Mouse (Mus musculus) embryonic facial prominence, embryonic 15.5 days (tissue): ENCODE measurements at regions not wholly inside any gene's neighbourhood (a gene's known extent, or its start where the extent isn't known, plus 50 kb on each side); places are given as distances from the start of the nearest gene placed in this dataset.

Experiments
- ATAC-seq: fragments of 200-750 bp; cut with Nextera tagmentation; 2 replicates; pipeline ENCODE4 v1.8.0; 2017; ENCODE audit warnings: low read depth, moderate TSS enrichment; ENCODE audit not compliant: insufficient number of reproducible peaks, low FRiP score, low TSS enrichment
- H3K27ac ChIP-seq: fragments of 300-500 bp; sonication (generic); replicated peaks from 2 replicates; pipeline ENCODE4 v1.5.1; 2015; ENCODE audit warnings: mild to moderate bottlenecking, inconsistent platforms
- H3K27me3 ChIP-seq: fragments of 300-500 bp; sonication (generic); 2 replicates; pipeline ENCODE4 v1.6.1; 2015; ENCODE audit warnings: inconsistent platforms
- H3K36me3 ChIP-seq: fragments of 300-500 bp; sonication (generic); 2 replicates; pipeline ENCODE4 v1.6.1; 2015; ENCODE audit warnings: mild to moderate bottlenecking, inconsistent platforms
- H3K4me1 ChIP-seq: fragments of 300-500 bp; sonication (generic); 2 replicates; pipeline ENCODE4 v1.6.1; 2015; ENCODE audit warnings: inconsistent platforms
- H3K4me2 ChIP-seq: fragments of 300-500 bp; sonication (generic); replicated peaks from 2 replicates; pipeline ENCODE4 v1.6.1; 2015; ENCODE audit warnings: mild to moderate bottlenecking, inconsistent platforms
- H3K4me3 ChIP-seq: fragments of 300-500 bp; sonication (generic); replicated peaks from 2 replicates; pipeline ENCODE4 v1.5.1; 2015; ENCODE audit warnings: mild to moderate bottlenecking, inconsistent platforms
- H3K9ac ChIP-seq: fragments of 300-500 bp; sonication (generic); 2 replicates; pipeline ENCODE4 v1.6.1; 2015; ENCODE audit warnings: inconsistent platforms
- H3K9me3 ChIP-seq: fragments of 300-500 bp; sonication (generic); replicated peaks from 2 replicates; pipeline ENCODE4 v1.6.1; 2016; ENCODE audit warnings: inconsistent platforms
- WGBS: fragments of 180-500 bp; shearing (Covaris S2); methylation state at CpG from one replicate; pipeline ENCODE4 v1.1.7; 2015; 5-methylcytosine and 5-hydroxymethylcytosine counted together

DNA sequence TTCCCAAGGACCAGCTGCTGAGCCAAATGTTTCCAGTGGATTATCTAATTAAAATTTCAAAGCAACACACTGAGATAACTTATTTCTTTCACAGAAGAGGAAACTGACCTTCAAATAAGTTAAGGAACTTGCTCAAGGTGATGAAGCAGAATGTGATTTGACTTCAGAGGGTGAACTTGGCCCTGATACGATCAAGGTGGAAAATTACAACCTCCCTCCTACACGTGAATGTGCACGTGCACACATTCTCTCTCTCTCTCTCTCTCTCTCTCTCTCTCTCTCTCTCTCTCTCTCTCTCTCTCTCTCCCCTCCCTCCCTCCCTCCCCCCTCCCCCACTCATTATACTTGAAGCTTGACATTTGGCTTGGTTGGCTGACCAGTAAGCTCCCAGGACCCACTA is 131.8 kb upstream of the Cxcr4 start:
- no peaks in the 10 kb centered on the region for H3K27me3 ChIP-seq
- no peaks in the 10 kb centered on the region for H3K4me1 ChIP-seq
- H3K4me3 ChIP-seq: no peak overlapping the region
- no peak overlapping the region for H3K4me2 ChIP-seq
- H3K36me3 ChIP-seq: no peaks in the 10 kb centered on the region
- ATAC-seq: no peak
- H3K9ac ChIP-seq: no peak overlapping the region
- WGBS: 44% methylated on average over 3 of the region's 3 CpGs
- H3K27ac ChIP-seq: no peak overlapping the region
- H3K9me3 ChIP-seq: no peaks in the 10 kb centered on the region

DNA sequence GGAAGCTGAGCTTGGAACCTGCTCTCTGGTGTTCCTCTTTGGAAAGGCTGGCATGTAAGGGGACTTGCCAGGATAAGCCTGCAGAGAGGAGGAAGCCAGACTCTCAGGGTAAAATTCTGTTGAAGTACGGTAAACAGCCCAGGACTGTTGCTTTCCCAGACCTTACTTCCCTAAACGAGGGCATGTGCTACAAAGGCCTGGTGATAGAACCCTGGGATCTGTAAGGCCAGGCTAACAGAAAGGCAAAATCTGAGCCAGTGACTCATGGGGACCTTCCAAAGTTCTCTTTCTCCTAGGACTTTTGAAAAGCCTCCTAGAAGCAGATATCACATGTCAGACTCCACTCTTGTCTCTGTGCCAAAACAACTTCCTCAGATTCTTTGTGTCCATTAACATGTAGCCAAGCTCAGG is 130.0 kb upstream of the Cxcr4 start:
- H3K4me1 ChIP-seq: no peaks in the 10 kb centered on the region
- no peaks in the 10 kb centered on the region for H3K9me3 ChIP-seq
- H3K27me3 ChIP-seq: no peaks in the 10 kb centered on the region
- H3K36me3 ChIP-seq: no peaks in the 10 kb centered on the region
- 48% methylated on average over 2 of the region's 2 CpGs for WGBS
- no peak for ATAC-seq
- no peak overlapping the region for H3K9ac ChIP-seq
- no peak overlapping the region for H3K4me3 ChIP-seq
- H3K4me2 ChIP-seq: no peak overlapping the region
- H3K27ac ChIP-seq: no peak overlapping the region

DNA sequence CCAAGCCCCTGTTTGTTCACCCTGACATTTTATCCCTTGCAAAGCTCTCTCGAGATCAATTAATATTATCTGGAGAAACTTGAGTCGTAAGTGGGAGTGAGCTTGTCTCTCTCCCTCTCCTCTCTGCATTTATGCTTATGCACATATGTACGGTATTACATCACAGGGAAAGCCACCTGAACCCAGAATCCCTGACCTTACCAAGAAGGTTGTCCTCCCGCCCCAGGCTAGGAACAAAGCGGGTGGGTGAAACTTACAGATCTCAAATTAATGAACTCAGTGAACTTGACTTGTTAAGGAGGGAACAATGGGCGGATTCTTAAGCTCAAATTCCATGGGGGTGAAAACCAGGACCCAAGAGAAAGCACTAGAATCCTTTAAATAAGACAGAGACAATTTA is 122.8 kb upstream of the Cxcr4 start:
- ATAC-seq: no peak

DNA sequence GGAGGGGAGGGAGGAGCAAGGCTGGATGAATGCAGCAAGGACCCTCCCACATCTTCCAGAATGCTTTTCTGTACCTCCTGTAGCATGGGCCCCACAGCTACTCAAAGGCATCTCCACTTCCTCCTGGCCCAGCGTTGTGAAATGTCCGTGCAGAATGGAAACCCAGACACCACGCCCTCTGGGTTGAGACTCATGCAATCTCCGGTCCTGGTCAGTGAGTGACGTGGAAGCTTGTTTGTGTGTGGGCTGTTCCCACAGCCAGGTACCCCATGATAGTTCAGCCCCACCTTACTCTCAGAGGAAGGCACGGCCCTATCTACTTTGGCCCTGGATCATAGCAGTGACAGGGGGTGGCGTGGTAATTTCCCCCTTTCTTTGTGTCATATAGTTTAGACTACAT is 120.8 kb upstream of the Cxcr4 start:
- no peak overlapping the region for H3K4me2 ChIP-seq
- ATAC-seq: no peak
- no peaks in the 10 kb centered on the region for H3K27me3 ChIP-seq
- H3K36me3 ChIP-seq: no peaks in the 10 kb centered on the region
- no peak overlapping the region for H3K4me3 ChIP-seq
- H3K4me1 ChIP-seq: peaks cover 7% of the 10 kb centered on the region; the same call in 1 of the 2 replicates
- no peak overlapping the region for H3K27ac ChIP-seq
- H3K9ac ChIP-seq: no peak overlapping the region
- no peaks in the 10 kb centered on the region for H3K9me3 ChIP-seq
- 52% methylated on average over 7 of the region's 7 CpGs for WGBS

More for the DNA sequence above, 122.8 kb upstream of the Cxcr4 start:
- no peak overlapping the region for H3K4me2 ChIP-seq
- no peaks in the 10 kb centered on the region for H3K36me3 ChIP-seq
- H3K4me1 ChIP-seq: peaks cover 7% of the 10 kb centered on the region; the same call in 1 of the 2 replicates
- H3K9ac ChIP-seq: no peak overlapping the region
- H3K27me3 ChIP-seq: no peaks in the 10 kb centered on the region
- no peak overlapping the region for H3K4me3 ChIP-seq
- WGBS: 43% methylated on average over 6 of the region's 6 CpGs
- no peaks in the 10 kb centered on the region for H3K9me3 ChIP-seq
- no peak overlapping the region for H3K27ac ChIP-seq

DNA sequence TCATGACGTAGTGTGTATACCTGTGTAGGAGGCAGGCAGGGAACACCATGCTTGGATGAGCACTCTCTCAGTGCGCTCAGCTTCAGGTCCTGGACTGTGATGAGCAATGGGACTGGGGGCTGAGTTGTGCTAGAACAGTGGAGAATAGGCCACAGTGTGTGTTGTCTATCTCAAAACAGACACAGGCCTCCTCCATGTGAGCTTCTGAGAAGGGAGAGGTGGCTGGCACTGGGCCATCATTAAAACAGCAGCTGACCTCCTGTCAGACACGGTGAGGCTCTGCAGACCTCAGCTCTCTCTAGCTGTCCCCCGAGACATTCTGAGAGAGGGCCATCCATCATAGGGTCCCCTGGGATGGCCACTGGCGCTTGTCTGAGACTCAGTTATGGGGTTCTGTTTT is 119.0 kb upstream of the Cxcr4 start:
- no peak overlapping the region for H3K9ac ChIP-seq
- H3K36me3 ChIP-seq: no peaks in the 10 kb centered on the region
- H3K4me1 ChIP-seq: peaks cover 7% of the 10 kb centered on the region; the same call in 1 of the 2 replicates
- WGBS: 85% methylated on average over 5 of the region's 5 CpGs
- no peaks in the 10 kb centered on the region for H3K9me3 ChIP-seq
- H3K4me2 ChIP-seq: no peak overlapping the region
- no peaks in the 10 kb centered on the region for H3K27me3 ChIP-seq
- no peak overlapping the region for H3K27ac ChIP-seq
- no peak for ATAC-seq
- H3K4me3 ChIP-seq: no peak overlapping the region

DNA sequence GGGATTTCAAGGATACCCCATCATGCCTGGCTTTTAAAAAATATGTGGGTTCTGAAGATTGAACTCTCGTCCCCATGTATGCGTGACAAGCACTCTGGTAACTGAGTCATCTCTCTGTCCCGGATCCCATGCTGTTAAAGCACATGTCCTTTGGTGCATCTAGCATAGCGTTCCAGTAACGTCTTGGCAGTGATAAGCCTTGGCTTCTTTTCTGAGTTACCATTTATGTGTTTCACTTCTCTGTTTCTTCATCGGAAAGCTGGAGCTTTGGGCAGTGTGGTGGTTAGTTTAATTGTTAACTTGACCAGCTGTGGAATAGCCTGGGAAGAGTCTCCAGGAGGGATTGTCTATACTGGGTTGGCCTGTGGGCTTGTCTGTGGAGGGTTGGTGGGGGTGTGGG is 115.7 kb upstream of the Cxcr4 start:
- peaks cover 4% of the 10 kb centered on the region; the same call in 1 of the 2 replicates for H3K4me1 ChIP-seq
- H3K9me3 ChIP-seq: no peaks in the 10 kb centered on the region
- no peak overlapping the region for H3K9ac ChIP-seq
- H3K27ac ChIP-seq: no peak overlapping the region
- no peaks in the 10 kb centered on the region for H3K27me3 ChIP-seq
- H3K4me2 ChIP-seq: no peak overlapping the region
- H3K36me3 ChIP-seq: no peaks in the 10 kb centered on the region
- ATAC-seq: no peak
- WGBS: 90% methylated on average over 6 of the region's 6 CpGs
- no peak overlapping the region for H3K4me3 ChIP-seq

DNA sequence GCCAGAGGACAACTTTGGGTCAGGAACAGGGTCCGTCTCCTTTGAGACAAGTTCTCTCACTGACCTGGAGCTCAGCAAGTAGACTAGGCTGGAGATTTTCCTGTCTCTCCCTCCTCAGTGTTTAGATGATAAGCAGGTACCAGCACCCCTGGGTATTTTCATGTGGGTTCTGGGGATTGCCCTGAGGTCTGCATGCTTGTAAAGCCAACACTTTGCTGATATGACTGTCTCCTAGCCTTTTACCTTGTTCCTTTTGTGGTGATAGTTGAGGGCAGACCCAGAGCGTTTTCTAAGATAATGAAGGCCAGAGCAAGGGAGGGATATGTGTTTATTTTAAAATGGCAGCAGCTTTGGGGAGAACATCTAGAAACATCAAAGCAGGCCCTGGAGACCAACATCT is 114.1 kb upstream of the Cxcr4 start:
- ATAC-seq: no peak

DNA sequence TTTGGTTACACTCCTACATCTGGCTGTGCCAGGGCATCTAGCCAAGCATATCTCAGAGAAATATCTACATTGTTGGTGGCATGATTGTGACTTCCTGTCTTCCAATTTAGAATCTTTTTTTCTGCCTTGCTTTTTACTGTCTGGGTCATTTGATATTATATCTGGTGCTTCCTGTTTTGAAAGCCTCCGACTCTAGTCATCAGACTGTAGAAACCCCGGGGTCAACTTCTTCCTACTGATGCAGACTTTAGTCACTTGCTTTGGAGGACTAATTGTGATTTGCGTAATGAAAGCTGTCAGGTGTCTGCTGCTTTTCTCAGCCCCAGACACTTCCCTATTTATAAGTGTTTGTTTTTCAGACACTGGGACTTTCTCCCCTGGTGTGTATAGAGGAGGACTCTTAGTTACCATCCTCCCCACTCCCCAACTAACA is 113.0 kb upstream of the Cxcr4 start:
- Histone ChIP-seq H3K4me3 (no peak overlapping the region), H3K4me1 (no peaks in the 10 kb centered on the region), H3K36me3 (no peaks in the 10 kb centered on the region), H3K9ac (no peak overlapping the region), H3K4me2 (no peak overlapping the region), H3K27me3 (no peaks in the 10 kb centered on the region), H3K9me3 (no peaks in the 10 kb centered on the region), H3K27ac (no peak overlapping the region)
- WGBS: 71% methylated on average over 3 of the region's 3 CpGs
- no peak for ATAC-seq

More for the DNA sequence above, 114.1 kb upstream of the Cxcr4 start:
- Histone ChIP-seq H3K27me3 (no peaks in the 10 kb centered on the region), H3K9me3 (no peaks in the 10 kb centered on the region), H3K9ac (no peak overlapping the region), H3K27ac (no peak overlapping the region), H3K36me3 (no peaks in the 10 kb centered on the region), H3K4me2 (no peak overlapping the region), H3K4me3 (no peak overlapping the region), H3K4me1 (no peaks in the 10 kb centered on the region)
- 74% methylated on average over 2 of the region's 2 CpGs for WGBS

DNA sequence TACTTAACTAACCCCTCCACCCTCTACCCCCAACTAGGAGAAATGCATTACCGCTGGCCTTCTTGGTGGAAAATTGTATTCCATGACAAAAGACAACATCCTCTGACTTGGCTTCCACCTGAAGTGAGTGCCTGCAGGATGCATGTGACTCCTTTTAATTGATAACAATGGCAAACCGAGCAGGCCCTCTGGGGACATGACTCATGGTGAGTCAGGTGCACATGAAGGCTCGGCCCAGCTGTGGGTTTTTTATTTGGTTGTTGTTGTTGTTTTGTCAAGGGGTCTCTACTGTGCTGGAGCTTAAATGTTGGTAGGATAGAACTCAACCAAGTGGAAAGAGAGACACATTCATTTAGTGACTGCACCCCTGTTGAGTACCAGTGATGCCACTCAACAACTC is 109.2 kb upstream of the Cxcr4 start:
- H3K4me3 ChIP-seq: no peak overlapping the region
- ATAC-seq: no peak
- no peak overlapping the region for H3K9ac ChIP-seq
- no peak overlapping the region for H3K27ac ChIP-seq
- H3K4me2 ChIP-seq: no peak overlapping the region
- 54% methylated on average over 3 of the region's 3 CpGs for WGBS
- no peaks in the 10 kb centered on the region for H3K27me3 ChIP-seq
- H3K9me3 ChIP-seq: no peaks in the 10 kb centered on the region
- no peaks in the 10 kb centered on the region for H3K36me3 ChIP-seq
- H3K4me1 ChIP-seq: no peaks in the 10 kb centered on the region

DNA sequence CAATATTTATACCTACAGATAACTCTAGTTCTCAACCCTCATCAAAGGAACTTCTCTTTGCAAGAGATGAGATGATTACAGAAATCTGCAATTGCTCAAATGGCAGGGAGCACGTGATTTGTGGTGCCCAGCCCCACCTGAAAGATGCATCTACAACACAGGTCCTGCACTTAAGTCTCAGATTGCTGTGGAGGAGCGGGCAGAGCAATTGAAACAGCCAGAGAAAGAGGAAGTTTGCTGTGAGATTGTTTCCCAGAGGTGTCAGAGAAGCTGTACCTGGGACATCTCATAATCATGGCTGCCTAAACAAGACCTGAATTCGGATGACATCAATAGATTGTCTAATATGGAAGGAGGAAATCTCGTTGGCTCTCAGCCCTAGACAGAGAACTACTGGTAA is 105.9 kb upstream of the Cxcr4 start:
- no peak for ATAC-seq
- 80% methylated on average over 4 of the region's 4 CpGs for WGBS
- Histone ChIP-seq H3K36me3 (no peaks in the 10 kb centered on the region), H3K9me3 (no peaks in the 10 kb centered on the region), H3K4me3 (no peak overlapping the region), H3K4me2 (no peak overlapping the region), H3K4me1 (no peaks in the 10 kb centered on the region), H3K27me3 (no peaks in the 10 kb centered on the region), H3K27ac (no peak overlapping the region), H3K9ac (no peak overlapping the region)

DNA sequence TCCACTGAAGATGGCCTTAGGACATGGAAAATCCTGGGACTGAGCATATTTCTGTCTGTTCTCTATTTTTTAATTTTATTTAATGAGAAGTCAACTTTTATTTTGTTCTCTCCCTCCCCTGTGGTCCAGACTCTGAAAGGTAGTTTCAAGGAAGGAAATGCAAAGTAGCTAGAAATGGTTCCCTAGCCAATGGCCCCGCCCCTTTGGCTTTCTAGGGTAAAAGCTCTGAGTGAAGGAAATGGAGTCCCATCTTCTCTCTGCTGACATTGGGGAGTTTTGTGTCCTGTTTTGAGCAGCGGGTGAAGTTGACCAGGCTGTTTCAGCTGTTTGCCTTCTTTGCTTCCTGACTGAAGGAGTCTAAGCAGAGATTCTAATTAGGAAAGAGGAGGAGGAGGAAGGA is 103.8 kb upstream of the Cxcr4 start:
- WGBS: 75% methylated on average over 2 of the region's 2 CpGs
- no peaks in the 10 kb centered on the region for H3K27me3 ChIP-seq
- H3K4me2 ChIP-seq: no peak overlapping the region
- no peaks in the 10 kb centered on the region for H3K36me3 ChIP-seq
- H3K4me1 ChIP-seq: no peaks in the 10 kb centered on the region
- H3K4me3 ChIP-seq: no peak overlapping the region
- no peak overlapping the region for H3K27ac ChIP-seq
- no peak overlapping the region for H3K9ac ChIP-seq
- no peak for ATAC-seq
- H3K9me3 ChIP-seq: no peaks in the 10 kb centered on the region

DNA sequence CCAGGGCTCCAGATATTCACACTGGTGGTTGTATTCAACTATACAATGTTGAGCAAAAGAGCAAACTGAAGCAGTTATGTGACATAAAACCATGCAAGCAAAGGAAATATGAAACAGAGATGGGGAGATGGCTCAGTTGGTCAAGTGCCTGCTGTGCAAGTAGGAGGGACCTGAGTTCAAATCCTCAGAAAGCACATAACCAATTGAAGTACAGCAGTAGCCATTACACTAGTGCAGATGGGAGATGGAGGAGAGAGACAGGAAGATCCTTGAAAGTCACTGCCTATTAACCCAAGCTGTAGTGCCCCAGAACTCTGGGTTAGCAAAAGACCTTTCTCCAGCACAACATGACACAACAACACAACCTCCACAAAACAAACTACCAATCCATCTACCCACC is 100.7 kb upstream of the Cxcr4 start:
- no peak overlapping the region for H3K4me2 ChIP-seq
- no peak overlapping the region for H3K4me3 ChIP-seq
- ATAC-seq: no peak
- H3K36me3 ChIP-seq: no peaks in the 10 kb centered on the region
- H3K4me1 ChIP-seq: no peaks in the 10 kb centered on the region
- H3K27me3 ChIP-seq: no peaks in the 10 kb centered on the region
- H3K9ac ChIP-seq: no peak overlapping the region
- H3K9me3 ChIP-seq: no peaks in the 10 kb centered on the region
- H3K27ac ChIP-seq: no peak overlapping the region
